In the genomic region with DNA sequence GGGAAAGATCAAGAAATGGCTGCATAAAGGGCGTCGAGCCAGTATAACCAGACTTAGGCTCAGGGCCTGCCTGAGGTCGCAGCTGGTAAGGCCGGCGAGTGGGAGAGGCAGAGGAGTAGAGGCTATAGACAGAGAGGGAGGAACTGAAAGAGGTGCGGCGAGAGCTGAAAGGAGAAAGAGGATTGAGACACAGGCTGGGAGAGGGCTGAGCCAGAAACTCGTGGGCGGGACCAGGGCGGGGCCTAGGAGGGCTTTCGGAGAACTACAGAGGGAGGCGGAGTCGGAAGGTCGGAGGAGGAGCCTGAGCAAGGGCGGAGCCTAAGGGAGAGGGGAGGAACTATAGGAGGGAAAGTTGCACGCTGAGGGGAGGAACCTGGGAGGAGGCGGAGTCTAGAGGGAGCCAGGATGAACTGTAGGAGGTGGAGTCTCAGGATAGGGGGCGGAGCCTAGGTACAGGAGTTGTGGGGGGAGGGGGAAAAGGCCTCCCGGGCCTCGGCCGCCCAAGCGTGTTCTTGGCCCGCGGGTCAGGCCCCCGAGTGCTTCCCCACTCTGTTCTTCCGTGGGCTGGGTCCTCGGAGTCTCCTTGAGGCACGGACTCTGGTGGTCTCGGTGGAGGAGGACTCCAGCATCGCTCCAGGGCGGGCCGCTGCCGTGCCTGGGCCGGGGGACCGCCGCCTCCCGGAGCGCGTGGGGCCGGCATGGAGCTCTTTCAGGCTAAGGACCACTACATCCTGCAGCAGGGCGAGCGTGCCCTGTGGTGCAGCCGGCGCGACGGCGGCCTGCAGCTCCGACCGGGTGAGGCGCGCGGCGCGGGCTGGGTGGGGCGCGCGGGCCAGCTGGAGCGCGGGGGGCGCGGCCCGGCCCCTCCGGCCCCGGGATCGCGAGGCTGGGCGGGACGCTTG, we compare ENCODE assay signal across 8 mouse cellular contexts. TPM values are rescaled to one million over a fixed set of nuclear protein-coding genes. Genes with fewer than 3 reads are reported as not detected.
DNase-seq lines count a peak whose midpoint lies in the region; ATAC-seq and TF ChIP-seq lines count a peak whose summit lies in the region.

A gene (plus strand): TSS at position 432 of the 902 bp plus-strand sequence.

- TF ChIP-seq CTCF in Patski (IDR thresholded peaks at IDR 0.05) = no peak

- POLR2A ChIA-PET in Patski (lab: Charles Lee) = interaction anchor here (0.6 to 1.4 kb wide), 3 partner anchors 12 to 1478 kb away, joined by 3 to 4 read pairs (median 3); no protein-coding TSS in a partner anchor

- peak within 1 kb of the TSS; percentile 79 for H3K9ac ChIP-seq in hindbrain, embryonic 13.5 days

- CTCF ChIA-PET in Patski (lab: Charles Lee) = interaction anchor here (1.8 kb wide), 1 partner anchor 23 kb away, joined by 5 read pairs; no protein-coding TSS in a partner anchor

- H3K36me3 ChIP-seq in hindbrain, embryonic 13.5 days = no peaks in the 10 kb centered on the region

- peak within 1 kb of the TSS; percentile 73 for H3K4me3 ChIP-seq in hindbrain, embryonic 13.5 days

- ATAC-seq in Patski = peak; percentile 96
- peak; percentile 98 for ATAC-seq in hindbrain, embryonic 13.5 days (ENCODE audit: low FRiP score)

- peak within 1 kb of the TSS; percentile 90 for H3K4me2 ChIP-seq in hindbrain, embryonic 13.5 days

- peak within 1 kb of the TSS; percentile 79 for H3K27ac ChIP-seq in hindbrain, embryonic 13.5 days

- H3K9me3 ChIP-seq in hindbrain, embryonic 13.5 days = no peaks in the 10 kb centered on the region

- in situ Hi-C loops in Patski (cut with MboI; ENCODE audit: low pct_unique_long_range_greater_than_20kb) = no loop called here

- peaks cover 15% of the 10 kb centered on the region for H3K4me1 ChIP-seq in hindbrain, embryonic 13.5 days (replicated peaks)

- peak; percentile 92 for DNase-seq in Patski (ENCODE audit: low read depth, low spot score)
- peak; percentile 97 to 98 for DNase-seq in cerebellum, postnatal 14 days
- DNase-seq in frontal cortex, postnatal 14 days (ENCODE audit: low spot score in 2 of 2) = peak; percentile 94 to 96
- DNase-seq in layer of hippocampus, postnatal 25 days (ENCODE audit: extremely low spot score in 1 of 2, low spot score in 1 of 2) = peak; percentile 72 to 77
- DNase-seq in lung, postnatal 25 days (ENCODE audit: low spot score) = peak; percentile 99
- DNase-seq in retina, embryonic 14.5 days (ENCODE audit: low spot score) = peak; percentile 99
- peak; percentile 99 for DNase-seq in thymus, postnatal 4 days

- 2% methylated on average over 66 of the region's 68 CpGs for WGBS in hindbrain, embryonic 13.5 days

- H3K27me3 ChIP-seq in Patski = no peaks in the 10 kb centered on the region
- H3K27me3 ChIP-seq in hindbrain, embryonic 13.5 days = no peaks in the 10 kb centered on the region

RNA-seq across cellular contexts. Expression of the gene that starts here (rescaled TPM):
- 44.3 TPM for polyA plus RNA-seq in Patski (2021)
- polyA plus RNA-seq in hindbrain, embryonic 13.5 days (2015; fragmentation: Nextera tagmentation; extraction: Ambion mirVana) = 305 and 308 TPM in 2 replicates
- total RNA-seq in layer of hippocampus, postnatal 25 days (2021) = 100 to 1,000 TPM; 125 to 129 TPM

Comparison
In these comparisons a context has a peak if more than half of its experiments do, and no peak if none do; other contexts are left out.
1. Peak in every context shown above with its lines: DNase-seq, ATAC-seq, H3K4me3 ChIP-seq and H3K27ac ChIP-seq.